Mouse (Mus musculus) lung, adult 18-20 months (tissue): ENCODE measurements around the gene Plxna2.

Experiments
- DNase-seq, 2 experiments: peaks; one replicate each; pipeline ENCODE4 v3.0.0; 2022; ENCODE audit warnings: mixed read lengths in 2 of 2

The Plxna2 gene

GRCm38 (mm10) chr1:194835238-194835637 is 217.2 kb downstream of the Plxna2 start:
- DNase-seq, result no peak

- DNase-seq, result peak in 1 of 2 experiments; percentile 11
Observed at GRCm38 (mm10) chr1:194836182-194836581, 218.2 kb downstream of the Plxna2 start.

- no peak for DNase-seq
Observed at GRCm38 (mm10) chr1:194836671-194837070, 218.7 kb downstream of the Plxna2 start.

GRCm38 (mm10) chr1:194839230-194839910 is 221.4 kb downstream of the Plxna2 start:
- DNase-seq, result peak in 1 of 2 experiments; percentile 12

GRCm38 (mm10) chr1:194843020-194843419 is 225.0 kb downstream of the Plxna2 start:
- DNase-seq, result no peak

- DNase-seq, result no peak
Observed at GRCm38 (mm10) chr1:194847014-194847413, 229.0 kb downstream of the Plxna2 start.

GRCm38 (mm10) chr1:194851242-194852064 is 233.4 kb downstream of the Plxna2 start:
- no peak for DNase-seq

- no peak for DNase-seq
Observed at GRCm38 (mm10) chr1:194852065-194852358, 234.0 kb downstream of the Plxna2 start.
